Mouse (Mus musculus) mature B cell (primary cell): ENCODE measurements around the gene Ighmbp2.
"Not testable (repeated sequence)": the region's sequence is repeated elsewhere in the genome, so short reads cannot be mapped to it uniquely, and the experiment has no call there.

Experiments used
- in situ Hi-C: fragments of 300-500 bp; cut with MboI; formaldehyde crosslinking; loops from 2 replicates; pipeline ENCODE4 v1.14.3; 2019

Gene Ighmbp2

GRCm38 (mm10) chr19:3289006-3289405 is 6.2 kb upstream of the Ighmbp2 start:
- in situ Hi-C loops, result no loop called here

GRCm38 (mm10) chr19:3281886-3282285 is 931 bp downstream of the Ighmbp2 start:
- in situ Hi-C loops, result no loop called here

GRCm38 (mm10) chr19:3275744-3276365 is 7.0 kb downstream of the Ighmbp2 start:
- in situ Hi-C loops, result no loop called here

- in situ Hi-C loops, result no loop called here
These were observed 9.5 kb downstream of the Ighmbp2 start for GRCm38 (mm10) chr19:3273331-3273730.

- in situ Hi-C loops, result no loop called here
These were observed 11.5 kb downstream of the Ighmbp2 start for GRCm38 (mm10) chr19:3271366-3271765.

- in situ Hi-C loops, result no loop called here
These were observed 13.0 kb downstream of the Ighmbp2 start for GRCm38 (mm10) chr19:3269803-3270202.

GRCm38 (mm10) chr19:3269279-3269678 is 13.5 kb downstream of the Ighmbp2 start:
- in situ Hi-C loops, result no loop called here

GRCm38 (mm10) chr19:3268218-3268980 is 14.4 kb downstream of the Ighmbp2 start:
- in situ Hi-C loops, result no loop called here

GRCm38 (mm10) chr19:3267340-3267739 is 15.5 kb downstream of the Ighmbp2 start:
- in situ Hi-C loops, result no loop called here

- in situ Hi-C loops, result no loop called here
These were observed 16.1 kb downstream of the Ighmbp2 start for GRCm38 (mm10) chr19:3266676-3267075.

GRCm38 (mm10) chr19:3266136-3266535 is 16.7 kb downstream of the Ighmbp2 start:
- in situ Hi-C loops, result no loop called here

- in situ Hi-C loops, result no loop called here
These were observed 17.6 kb downstream of the Ighmbp2 start for GRCm38 (mm10) chr19:3265180-3265579.

- in situ Hi-C loops, result no loop called here
These were observed 18.5 kb downstream of the Ighmbp2 start for GRCm38 (mm10) chr19:3264348-3264747.

GRCm38 (mm10) chr19:3261764-3262525 is 20.9 kb downstream of the Ighmbp2 start:
- in situ Hi-C loops, result no loop called here

GRCm38 (mm10) chr19:3261336-3261735 is 21.5 kb downstream of the Ighmbp2 start:
- in situ Hi-C loops, result no loop called here

- in situ Hi-C loops, result no loop called here
These were observed 22.2 kb downstream of the Ighmbp2 start for GRCm38 (mm10) chr19:3260591-3260990.

- in situ Hi-C loops, result no loop called here
These were observed 22.8 kb downstream of the Ighmbp2 start for GRCm38 (mm10) chr19:3260016-3260415.

- in situ Hi-C loops, result not testable (repeated sequence)
These were observed 57.6 kb downstream of the Ighmbp2 start for GRCm38 (mm10) chr19:3225261-3225660.

GRCm38 (mm10) chr19:3214937-3215336 is 67.9 kb downstream of the Ighmbp2 start:
- in situ Hi-C loops, result not testable (repeated sequence)
